Mouse (Mus musculus): ENCODE measurements around the gene Sppl3. TPM values are rescaled to one million over a fixed set of nuclear protein-coding genes. Genes with fewer than 3 reads are reported as not detected.

Sppl3 gene
- polyA plus RNA-seq, 1 experiment from 2014 or later, result 11.5 TPM

GRCm38 (mm10) chr5:115125211-115125871 lies 114.4 kb downstream of the Sppl3 start:
- Histone ChIP-seq H3K36me3 (peaks cover 84% of the 10 kb centered on the region), H3K4me3 (peak overlapping the region; percentile 5; the same call in 1 of the 2 replicates), H3K9me3 (replicated peaks) (no peaks in the 10 kb centered on the region), H3K4me1 (peaks cover 9% of the 10 kb centered on the region; the same call in 1 of the 2 replicates), H3K27ac (replicated peaks) (0 out of 2 replicates have a peak overlapping the region, but pooled peaks have one; percentile 14), H3K27me3 (ENCODE audit: low read depth, poor library complexity, severe bottlenecking) (no peaks in the 10 kb centered on the region)
- peak; percentile 79 for DNase-seq (ENCODE audit: low spot score)
- WGBS, result 36% methylated on average over 24 of the region's 24 CpGs

DNA sequence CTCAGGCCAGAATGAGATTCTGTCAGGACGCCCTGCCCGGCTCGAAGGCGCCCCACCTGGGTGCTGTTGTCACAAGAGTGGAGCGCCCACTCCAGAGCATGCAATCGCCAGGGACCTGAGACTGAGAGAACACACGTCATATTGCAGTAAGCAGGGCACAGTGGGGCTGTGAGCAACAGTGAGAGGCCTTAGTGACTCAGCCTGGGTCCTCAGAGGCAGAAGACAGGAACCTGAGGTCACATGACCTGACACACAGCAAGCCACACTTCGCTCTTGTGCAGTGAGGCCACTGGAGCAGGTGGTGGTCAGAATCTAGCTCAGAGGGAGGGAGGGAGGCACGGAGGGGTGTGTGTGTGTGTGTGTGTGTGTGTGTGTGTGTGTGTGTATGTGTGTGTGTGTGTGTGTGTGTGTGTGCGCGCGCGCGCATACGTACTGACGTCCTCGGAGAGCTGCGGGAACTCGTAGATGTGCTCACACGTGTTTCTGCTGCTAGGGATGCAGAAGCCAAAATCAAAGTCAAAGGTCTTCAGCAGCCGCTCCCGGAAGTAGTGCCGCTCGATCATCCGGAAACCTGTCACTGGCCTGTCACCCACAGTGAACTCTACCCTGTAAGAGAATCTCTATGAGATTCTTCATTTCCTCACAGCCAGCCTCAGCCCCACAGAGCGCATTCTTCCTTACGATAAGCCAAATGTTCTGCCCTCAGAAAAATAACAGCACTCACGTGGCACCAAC lies 115.8 kb downstream of the Sppl3 start:
- no peak for DNase-seq (ENCODE audit: low spot score)
- Histone ChIP-seq H3K36me3 (peaks cover 94% of the 10 kb centered on the region), H3K9me3 (replicated peaks) (no peaks in the 10 kb centered on the region)

GRCm38 (mm10) chr5:115127421-115128179 lies 116.7 kb downstream of the Sppl3 start:
- Histone ChIP-seq H3K4me1 (peaks cover 11% of the 10 kb centered on the region), H3K9me3 (replicated peaks) (no peaks in the 10 kb centered on the region), H3K27ac (replicated peaks) (no peak overlapping the region), H3K4me3 (no peak overlapping the region), H3K36me3 (peaks cover 91% of the 10 kb centered on the region), H3K27me3 (ENCODE audit: low read depth, poor library complexity, severe bottlenecking) (no peaks in the 10 kb centered on the region)
- WGBS, result 95% methylated on average over 22 of the region's 22 CpGs
- DNase-seq (ENCODE audit: low spot score), result no peak

More for the DNA sequence above, 115.8 kb downstream of the Sppl3 start:
- no peaks in the 10 kb centered on the region for H3K27me3 ChIP-seq (ENCODE audit: low read depth, poor library complexity, severe bottlenecking)
- WGBS, result 92% methylated on average over 28 of the region's 28 CpGs
- no peak overlapping the region for H3K27ac ChIP-seq (replicated peaks)
- H3K4me3 ChIP-seq, result no peak overlapping the region
- H3K4me1 ChIP-seq, result peaks cover 9% of the 10 kb centered on the region; the same call in 1 of the 2 replicates

GRCm38 (mm10) chr5:115129328-115129727 lies 118.4 kb downstream of the Sppl3 start:
- no peak for DNase-seq (ENCODE audit: low spot score)
- Histone ChIP-seq H3K9me3 (replicated peaks) (no peaks in the 10 kb centered on the region), H3K36me3 (peaks cover 77% of the 10 kb centered on the region), H3K27me3 (ENCODE audit: low read depth, poor library complexity, severe bottlenecking) (no peaks in the 10 kb centered on the region), H3K4me1 (peaks cover 29% of the 10 kb centered on the region), H3K4me3 (no peak overlapping the region), H3K27ac (replicated peaks) (no peak overlapping the region)
- WGBS, result 91% methylated on average over 6 of the region's 6 CpGs

GRCm38 (mm10) chr5:115132465-115132864 lies 121.5 kb downstream of the Sppl3 start:
- H3K4me3 ChIP-seq, result peak overlapping the region; percentile 99; the same call in 1 of the 2 replicates
- 88% methylated on average over 8 of the region's 8 CpGs for WGBS

GRCm38 (mm10) chr5:115133358-115134066 lies 122.6 kb downstream of the Sppl3 start:
- peaks cover 36% of the 10 kb centered on the region for H3K36me3 ChIP-seq
- no peaks in the 10 kb centered on the region for H3K9me3 ChIP-seq (replicated peaks)
- peaks cover 21% of the 10 kb centered on the region for H3K4me1 ChIP-seq
- DNase-seq (ENCODE audit: low spot score), result no peak
- H3K27me3 ChIP-seq (ENCODE audit: low read depth, poor library complexity, severe bottlenecking), result peaks cover 6% of the 10 kb centered on the region; the same call in 1 of the 2 replicates
- 56% methylated on average over 6 of the region's 6 CpGs for WGBS
- peak overlapping the region; percentile 91; the same call in 1 of the 2 replicates for H3K27ac ChIP-seq (replicated peaks)
- peak overlapping the region; percentile 99 for H3K4me3 ChIP-seq

More at GRCm38 (mm10) chr5:115132465-115132864, 121.5 kb downstream of the Sppl3 start:
- Histone ChIP-seq H3K4me1 (peaks cover 21% of the 10 kb centered on the region), H3K36me3 (peaks cover 46% of the 10 kb centered on the region), H3K27ac (replicated peaks) (no peak overlapping the region), H3K27me3 (ENCODE audit: low read depth, poor library complexity, severe bottlenecking) (peaks cover 2% of the 10 kb centered on the region; the same call in 1 of the 2 replicates), H3K9me3 (replicated peaks) (no peaks in the 10 kb centered on the region)
- DNase-seq (ENCODE audit: low spot score), result no peak

- WGBS, result under 1% methylated on average over 68 of the region's 81 CpGs
- no peaks in the 10 kb centered on the region for H3K9me3 ChIP-seq (replicated peaks)
- H3K36me3 ChIP-seq, result peaks cover 26% of the 10 kb centered on the region
- peak within 1 kb of the TSS; percentile 91 for H3K27ac ChIP-seq (replicated peaks)
- peaks cover 21% of the 10 kb centered on the region for H3K4me1 ChIP-seq
- peak; percentile 90 for DNase-seq (ENCODE audit: low spot score)
- H3K27me3 ChIP-seq (ENCODE audit: low read depth, poor library complexity, severe bottlenecking), result peaks cover 6% of the 10 kb centered on the region; the same call in 1 of the 2 replicates
- peak within 1 kb of the TSS; percentile 99 for H3K4me3 ChIP-seq
Observed at GRCm38 (mm10) chr5:115134234-115135165, 123.6 kb downstream of the Sppl3 start, which contains the start of gene Unc119b. Gene Unc119b, minus strand, starts transcription at chr5:115134975.

- Histone ChIP-seq H3K36me3 (peaks cover 16% of the 10 kb centered on the region), H3K4me1 (peaks cover 22% of the 10 kb centered on the region), H3K9me3 (replicated peaks) (no peaks in the 10 kb centered on the region), H3K27ac (replicated peaks) (no peak overlapping the region), H3K27me3 (ENCODE audit: low read depth, poor library complexity, severe bottlenecking) (peaks cover 6% of the 10 kb centered on the region; the same call in 1 of the 2 replicates), H3K4me3 (no peak overlapping the region)
- 76% methylated on average over 4 of the region's 4 CpGs for WGBS
- no peak for DNase-seq (ENCODE audit: low spot score)
Observed at GRCm38 (mm10) chr5:115139124-115139523, 128.2 kb downstream of the Sppl3 start.

GRCm38 (mm10) chr5:115140726-115141125 lies 129.8 kb downstream of the Sppl3 start:
- Histone ChIP-seq H3K27ac (replicated peaks) (no peak overlapping the region), H3K4me3 (no peak overlapping the region), H3K27me3 (ENCODE audit: low read depth, poor library complexity, severe bottlenecking) (peaks cover 6% of the 10 kb centered on the region; the same call in 1 of the 2 replicates), H3K9me3 (replicated peaks) (no peaks in the 10 kb centered on the region), H3K4me1 (peaks cover 23% of the 10 kb centered on the region), H3K36me3 (peaks cover 32% of the 10 kb centered on the region)
- no peak for DNase-seq (ENCODE audit: low spot score)
- WGBS, result 82% methylated on average over 3 of the region's 3 CpGs

DNA sequence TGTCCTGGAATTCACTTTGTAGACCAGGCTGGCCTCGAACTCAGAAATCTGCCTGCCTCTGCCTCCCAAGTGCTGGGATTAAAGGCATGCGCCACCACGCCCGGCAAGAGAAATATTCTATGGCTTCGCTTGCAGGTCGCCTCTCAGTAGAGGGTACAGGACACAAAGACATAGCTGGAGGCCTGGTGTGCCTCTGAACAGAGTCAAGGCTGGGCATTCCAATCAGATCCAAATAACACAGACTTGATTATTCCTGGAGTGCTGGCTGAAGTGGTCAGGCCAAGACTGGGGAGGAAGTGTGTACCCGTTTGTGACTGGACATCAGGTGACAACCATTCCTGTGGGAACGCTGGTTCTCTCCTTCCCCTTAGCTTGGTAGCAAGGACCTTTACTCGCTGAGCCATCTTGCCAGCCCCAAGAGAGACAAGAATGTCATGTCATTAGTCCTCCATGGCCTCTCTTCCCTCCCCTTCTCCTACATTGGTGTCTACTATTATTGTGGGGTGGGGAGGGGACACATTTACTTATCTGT lies 131.3 kb downstream of the Sppl3 start:
- peaks cover 6% of the 10 kb centered on the region; the same call in 1 of the 2 replicates for H3K27me3 ChIP-seq (ENCODE audit: low read depth, poor library complexity, severe bottlenecking)
- no peak overlapping the region for H3K27ac ChIP-seq (replicated peaks)
- H3K36me3 ChIP-seq, result peaks cover 47% of the 10 kb centered on the region
- 91% methylated on average over 9 of the region's 9 CpGs for WGBS
- DNase-seq (ENCODE audit: low spot score), result no peak
- no peak overlapping the region for H3K4me3 ChIP-seq
- H3K4me1 ChIP-seq, result peaks cover 23% of the 10 kb centered on the region
- H3K9me3 ChIP-seq (replicated peaks), result no peaks in the 10 kb centered on the region

- Histone ChIP-seq H3K36me3 (peaks cover 61% of the 10 kb centered on the region), H3K4me3 (no peak overlapping the region), H3K27me3 (ENCODE audit: low read depth, poor library complexity, severe bottlenecking) (no peaks in the 10 kb centered on the region), H3K27ac (replicated peaks) (0 out of 2 replicates have a peak overlapping the region, but pooled peaks have one; percentile 6), H3K4me1 (peaks cover 23% of the 10 kb centered on the region), H3K9me3 (replicated peaks) (no peaks in the 10 kb centered on the region)
- DNase-seq (ENCODE audit: low spot score), result no peak
- WGBS, result 86% methylated on average over 10 of the region's 10 CpGs
Observed at GRCm38 (mm10) chr5:115143552-115143951, 132.6 kb downstream of the Sppl3 start.

Data from midbrain, embryonic 10.5 days (tissue).